Mouse (Mus musculus): ENCODE results near the gene Plekhd1. TPM values are rescaled to one million over a fixed set of nuclear protein-coding genes. Genes with fewer than 3 reads are reported as not detected.

The Plekhd1 gene
- polyA plus RNA-seq (2012; rRNA removed), result 17.8 and 26.1 TPM in 2 replicates

DNA sequence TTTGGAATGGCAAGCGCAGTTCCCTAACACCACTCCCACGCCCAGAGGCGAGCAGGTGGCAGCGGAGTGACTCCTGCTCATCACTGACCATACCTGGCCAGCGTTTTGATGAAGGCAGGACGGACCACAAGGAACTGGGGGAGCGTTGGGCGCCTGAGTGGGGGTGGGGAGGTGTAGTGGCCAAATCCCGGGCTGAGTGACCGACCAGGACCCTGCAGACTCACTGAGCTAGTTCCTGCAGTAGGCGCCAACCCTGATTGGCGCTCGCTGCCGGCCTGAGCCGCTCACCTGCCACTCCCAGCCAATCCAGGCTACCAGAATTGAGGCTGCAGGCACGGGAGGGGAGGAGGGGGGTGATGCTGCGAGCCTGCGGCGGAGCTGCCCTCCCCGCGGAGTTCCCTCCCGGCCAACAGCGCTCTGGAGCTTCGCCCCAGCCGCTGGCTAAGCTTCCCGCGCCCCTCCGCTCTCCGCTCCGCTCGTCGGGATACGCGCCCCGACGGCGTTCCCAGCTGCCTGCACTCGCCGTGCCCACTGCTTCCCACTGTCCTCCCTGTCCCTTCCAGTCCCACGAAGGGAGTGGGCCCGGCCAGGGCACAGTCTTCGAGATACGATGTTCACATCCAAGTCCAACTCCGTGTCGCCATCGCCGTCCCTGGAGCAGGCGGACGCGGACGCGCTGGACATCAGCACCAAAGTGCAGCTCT lies at the start of gene Plekhd1:
Gene Plekhd1 (plus strand): TSS at position 323 of the 704 bp plus-strand sequence.

DNA sequence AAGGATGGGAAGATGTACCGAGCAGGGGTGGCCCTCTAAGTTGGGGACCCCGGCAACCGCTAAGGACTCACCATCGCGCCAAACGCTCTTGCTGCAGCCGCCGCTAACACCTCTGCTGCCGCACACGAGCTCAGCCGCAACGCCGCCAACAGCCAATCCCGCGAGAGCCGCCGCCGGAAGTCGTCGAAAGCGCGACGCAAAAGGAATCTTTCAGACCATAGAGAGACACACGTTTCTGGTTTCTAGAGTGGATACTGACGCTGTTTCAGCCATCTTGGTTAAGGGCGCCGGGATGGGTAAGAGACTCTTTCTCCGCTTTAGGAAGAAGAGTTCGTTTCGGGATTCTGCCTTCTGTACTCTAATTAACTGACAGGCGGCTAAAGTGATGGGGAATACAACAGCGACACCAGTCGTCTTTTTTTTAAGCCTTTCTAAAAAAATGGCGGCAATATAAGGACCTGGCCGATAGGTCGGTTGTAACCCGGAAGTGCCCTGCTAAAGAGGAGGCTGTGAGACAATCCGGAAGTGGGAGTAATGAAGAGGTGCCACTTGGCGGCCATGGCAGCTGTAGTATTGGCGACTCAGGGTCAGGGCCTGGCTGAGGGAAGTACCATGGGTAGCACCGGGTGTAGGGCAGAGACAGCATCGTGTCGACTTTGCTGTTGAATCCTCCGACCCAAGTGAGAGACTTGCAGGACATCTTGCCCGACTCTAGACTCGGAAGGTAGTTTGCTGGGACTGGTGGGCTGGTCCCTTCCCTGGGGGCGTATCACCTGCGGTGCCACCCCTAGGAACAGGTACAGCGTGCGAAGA lies 48.5 kb upstream of the Plekhd1 start, which contains the start of the genes Slc39a9 and Erh:
Gene Slc39a9 (plus strand): TSS at position 191 of the 813 bp plus-strand sequence.
Gene Erh (minus strand): TSS at position 649 of the 813 bp plus-strand sequence.

DNA sequence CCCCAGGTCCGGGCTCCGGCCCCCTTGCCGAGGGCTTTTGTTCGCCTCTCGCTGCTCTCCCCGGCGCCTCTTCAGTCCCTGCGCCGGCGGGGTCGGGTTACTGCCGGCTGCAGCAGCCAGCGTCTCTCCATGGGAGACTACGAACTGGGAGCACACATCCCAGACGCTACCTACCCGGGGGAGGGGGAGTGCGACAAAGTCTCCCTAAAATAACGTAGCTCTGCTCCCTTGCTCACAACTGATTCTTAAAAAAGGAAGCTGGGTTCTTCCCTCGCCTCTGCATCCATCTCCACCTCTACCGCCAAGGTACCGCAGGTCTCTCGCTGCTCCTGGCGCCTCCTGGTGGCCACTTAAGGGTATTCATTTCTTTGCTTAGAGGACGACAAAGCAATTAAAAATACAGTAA lies 68.0 kb downstream of the Plekhd1 start, which contains the start of gene Ccdc177:
Gene Ccdc177 (minus strand): TSS at position 292 of the 406 bp plus-strand sequence.

Other genes with a start within 250 kb of the Plekhd1 start
- gene Exd2, start 229.5 kb upstream of the Plekhd1 start, polyA plus RNA-seq (2012; rRNA removed), result 11.7 and 13.3 TPM in 2 replicates
- 6.2 and 7.1 TPM in 2 replicates for gene Galnt16, start 174.3 kb upstream of the Plekhd1 start, polyA plus RNA-seq (2012; rRNA removed)
- gene Slc39a9, start 48.7 kb upstream of the Plekhd1 start, polyA plus RNA-seq (2012; rRNA removed), result 51.6 and 57.3 TPM in 2 replicates
- 25.5 and 35.2 TPM in 2 replicates for gene Erh, start 48.2 kb upstream of the Plekhd1 start, polyA plus RNA-seq (2012; rRNA removed)
- 0.12 and 0.19 TPM in 2 replicates for gene Ccdc177, start 68.1 kb downstream of the Plekhd1 start, polyA plus RNA-seq (2012; rRNA removed)
- gene Susd6, start 97.9 kb downstream of the Plekhd1 start, polyA plus RNA-seq (2012; rRNA removed), result 78.9 and 89.9 TPM in 2 replicates